In the genomic region with DNA sequence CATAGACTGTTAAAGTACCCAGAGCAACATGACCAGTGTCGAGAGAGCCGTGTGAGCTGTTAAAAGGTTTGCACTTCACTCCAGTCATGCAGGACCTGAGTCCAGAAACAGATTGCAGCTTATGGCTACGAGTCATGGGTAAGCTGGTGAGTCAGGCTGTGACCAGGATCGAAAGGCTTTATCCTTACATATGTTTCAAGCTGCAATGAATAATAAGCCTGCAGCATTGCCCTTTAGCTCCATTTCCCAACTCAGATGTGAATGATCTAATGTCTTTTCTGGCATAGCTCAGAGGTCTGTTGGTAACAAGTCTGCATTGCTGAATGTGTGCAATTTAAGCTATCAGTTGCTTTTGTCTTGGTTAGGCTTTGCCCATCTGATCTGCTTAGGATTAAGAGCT, we compare ENCODE assay signal across 18 mouse cellular contexts.
DNase-seq lines count a peak whose midpoint lies in the region; ATAC-seq and TF ChIP-seq lines count a peak whose summit lies in the region.
"Had no signal": no experiment of that assay in that cellular context is flagged by ENCODE, and none has a peak within 500 bp of the region (broad histone marks: within the 10 kb centered on the region; RNA-seq: fewer than 3 reads in every experiment).

No protein-coding gene starts in this region.

- no peaks in the 10 kb centered on the region for H3K27me3 ChIP-seq in stomach, postnatal 0 days (ENCODE audit: control insufficient read depth, insufficient read depth, low read length)
- no peaks in the 10 kb centered on the region for H3K27me3 ChIP-seq in thymus, adult 2 months (ENCODE audit: control insufficient read depth, insufficient read depth, low read length)
- H3K27me3 ChIP-seq: forebrain, embryonic 15.5 days; limb, embryonic 12.5 days; midbrain, embryonic 13.5 days had no signal

- peak overlapping the region; percentile 72 for H3K27ac ChIP-seq in layer of hippocampus, adult 2 months
- 0 out of 2 replicates have a peak overlapping the region, but pooled peaks have one; percentile 18 for H3K27ac ChIP-seq in stomach, postnatal 0 days (replicated peaks)
- no peak overlapping the region for H3K27ac ChIP-seq in thymus, adult 2 months (ENCODE audit: control insufficient read depth, insufficient read depth, low read length)
- H3K27ac ChIP-seq: forebrain, embryonic 15.5 days; limb, embryonic 12.5 days; macrophage; midbrain, embryonic 13.5 days had no signal

- no peak for TF ChIP-seq EP300 in stomach, postnatal 0 days (optimal IDR thresholded peaks at IDR 0.05)

- TF ChIP-seq POLR2A in brain, embryonic 14.5 days (IDR thresholded peaks at IDR 0.05; ENCODE audit: borderline replicate concordance, extremely low read depth, insufficient read depth, insufficient read length, poor library complexity, severe bottlenecking) = no peak
- no peak for TF ChIP-seq POLR2A in thymus, adult 2 months (IDR thresholded peaks at IDR 0.05; ENCODE audit: control insufficient read depth, extremely low read depth, insufficient read depth, low read length, poor library complexity)

- no peak overlapping the region for H3K4me3 ChIP-seq in layer of hippocampus, adult 2 months
- no peak overlapping the region for H3K4me3 ChIP-seq in stomach, postnatal 0 days (ENCODE audit: low read depth, low read length)
- H3K4me3 ChIP-seq in thymus, adult 2 months (ENCODE audit: control insufficient read depth, insufficient read depth, low read length) = no peak overlapping the region
- H3K4me3 ChIP-seq: forebrain, embryonic 15.5 days; limb, embryonic 12.5 days; midbrain, embryonic 13.5 days had no signal

- no peaks in the 10 kb centered on the region for H3K4me1 ChIP-seq in stomach, postnatal 0 days (replicated peaks; ENCODE audit: control insufficient read depth, insufficient read depth)
- no peaks in the 10 kb centered on the region for H3K4me1 ChIP-seq in thymus, adult 2 months (replicated peaks; ENCODE audit: control insufficient read depth, insufficient read depth, low read length)
- H3K4me1 ChIP-seq: forebrain, embryonic 15.5 days; limb, embryonic 12.5 days; midbrain, embryonic 13.5 days had no signal

- DNase-seq in layer of hippocampus, adult 2 months (ENCODE audit: low spot score in 2 of 2) = no peak
- DNase-seq in layer of hippocampus, adult 9-11 months = no peak
- peak; percentile 14 for DNase-seq in brain, embryonic 14.5 days (ENCODE audit: low read depth)
- peak; percentile 27 to 37 for DNase-seq in cerebellum, postnatal 25 days
- DNase-seq in stomach, postnatal 0 days (ENCODE audit: low spot score) = no peak
- DNase-seq in neural tube, embryonic 10.5 days (ENCODE audit: extremely low spot score, low spot score) = no peak
- no peak for DNase-seq in thymus, adult 2 months
- DNase-seq: kidney, postnatal 36 days; layer of hippocampus, postnatal 36 days; liver, postnatal 0 days had no signal

- H3K9me3 ChIP-seq in stomach, postnatal 0 days (ENCODE audit: control insufficient read depth, low read length) = no peaks in the 10 kb centered on the region
- H3K9me3 ChIP-seq: forebrain, embryonic 15.5 days; limb, embryonic 12.5 days; midbrain, embryonic 13.5 days had no signal

- no peak for TF ChIP-seq CTCF in layer of hippocampus, adult 2 months (conservative IDR thresholded peaks at IDR 0.05)
- no peak for TF ChIP-seq CTCF in brain, embryonic 14.5 days (IDR thresholded peaks at IDR 0.05; ENCODE audit: borderline replicate concordance, extremely low read depth, insufficient read depth, insufficient read length)
- TF ChIP-seq CTCF in stomach, postnatal 0 days (IDR thresholded peaks at IDR 0.05; ENCODE audit: low read depth) = no peak
- TF ChIP-seq CTCF in thymus, adult 2 months (IDR thresholded peaks at IDR 0.05; ENCODE audit: borderline replicate concordance, control insufficient read depth, extremely low read depth, insufficient read depth, low read length, poor library complexity) = no peak

- no peak overlapping the region for H3K9ac ChIP-seq in stomach, postnatal 0 days (ENCODE audit: low read length)
- H3K9ac ChIP-seq: forebrain, embryonic 15.5 days; limb, embryonic 12.5 days; liver, postnatal 0 days; midbrain, embryonic 13.5 days had no signal

- no peaks in the 10 kb centered on the region for H3K36me3 ChIP-seq in stomach, postnatal 0 days (ENCODE audit: control insufficient read depth, insufficient read depth, low read length)
- no peaks in the 10 kb centered on the region for H3K36me3 ChIP-seq in thymus, adult 2 months (ENCODE audit: control insufficient read depth, insufficient read depth, low read length)
- H3K36me3 ChIP-seq: forebrain, embryonic 15.5 days; limb, embryonic 12.5 days; midbrain, embryonic 13.5 days had no signal

- H3K4me2 ChIP-seq in stomach, postnatal 0 days (replicated peaks; ENCODE audit: low read depth) = no peak overlapping the region
- H3K4me2 ChIP-seq: forebrain, embryonic 15.5 days; heart, embryonic 11.5 days; limb, embryonic 12.5 days; midbrain, embryonic 13.5 days had no signal

- 34% methylated on average over 4 of the region's 4 CpGs for WGBS in stomach, postnatal 0 days
- 72% methylated on average over 4 of the region's 4 CpGs for WGBS in thymus, adult 2 months

- no peak for ATAC-seq in stomach, postnatal 0 days (ENCODE audit: low FRiP score, low TSS enrichment)
- ATAC-seq in erythroid progenitor cell, adult 5-6 weeks (replicated peaks; ENCODE audit: low FRiP score, poor library complexity, severe bottlenecking) = no peak
- ATAC-seq: CD4-positive, CD25-positive, alpha-beta regulatory T cell, adult 4 months; forebrain, embryonic 15.5 days; intestine, embryonic 16.5 days; liver, postnatal 0 days; midbrain, embryonic 13.5 days had no signal

Comparison
In these comparisons a context has a peak if more than half of its experiments do, and no peak if none do; other contexts are left out.
1. DNase-seq: peak in brain, embryonic 14.5 days (single experiment) and cerebellum, postnatal 25 days (2 of 2); none in layer of hippocampus, adult 2 months (0 of 2), layer of hippocampus, adult 9-11 months (single experiment), stomach, postnatal 0 days (single experiment), neural tube, embryonic 10.5 days (single experiment) and thymus, adult 2 months (single experiment).